Mouse (Mus musculus): ENCODE data around the gene Aldh2.
"Not testable (repeated sequence)": the region's sequence is repeated elsewhere in the genome, so short reads cannot be mapped to it uniquely, and the experiment has no call there.

DNA sequence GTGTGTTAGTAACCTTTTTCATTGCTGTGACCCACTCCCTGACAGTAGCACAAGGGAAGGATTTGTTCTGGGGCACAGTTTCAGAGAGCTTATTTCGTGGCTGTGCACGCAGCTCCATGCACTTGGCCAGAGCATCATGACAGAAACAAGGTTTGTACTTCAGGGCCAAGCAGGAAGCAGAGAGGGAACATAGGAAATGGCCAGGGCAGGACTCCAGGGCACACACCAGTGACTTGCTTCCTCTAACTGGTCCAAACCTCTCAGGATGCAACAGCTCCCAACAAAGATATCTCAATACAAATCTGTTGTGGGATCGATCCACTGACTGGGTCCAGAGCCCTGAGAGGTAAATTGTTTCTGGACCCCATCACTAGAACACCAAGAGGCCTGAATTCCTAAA is 21.3 kb upstream of the Aldh2 start:
- not testable (repeated sequence) for TF ChIP-seq EP300, CTCF (IDR thresholded peaks at IDR 0.05; ENCODE audit: low read depth)

Data from liver, postnatal 0 days (tissue).